Mouse (Mus musculus): Measurements from ENCODE around the gene B3gntl1. TPM values are rescaled to one million over a fixed set of nuclear protein-coding genes. Genes with fewer than 3 reads are reported as not detected.

B3gntl1 gene
- 2.1 TPM for polyA plus RNA-seq (2015; fragmentation: Illumina TruSeq; extraction: RNeasy Lipid Tissue Mini Kit (QIAGEN cat#74804); ENCODE audit: insufficient read depth, low read depth, low replicate concordance)

DNA sequence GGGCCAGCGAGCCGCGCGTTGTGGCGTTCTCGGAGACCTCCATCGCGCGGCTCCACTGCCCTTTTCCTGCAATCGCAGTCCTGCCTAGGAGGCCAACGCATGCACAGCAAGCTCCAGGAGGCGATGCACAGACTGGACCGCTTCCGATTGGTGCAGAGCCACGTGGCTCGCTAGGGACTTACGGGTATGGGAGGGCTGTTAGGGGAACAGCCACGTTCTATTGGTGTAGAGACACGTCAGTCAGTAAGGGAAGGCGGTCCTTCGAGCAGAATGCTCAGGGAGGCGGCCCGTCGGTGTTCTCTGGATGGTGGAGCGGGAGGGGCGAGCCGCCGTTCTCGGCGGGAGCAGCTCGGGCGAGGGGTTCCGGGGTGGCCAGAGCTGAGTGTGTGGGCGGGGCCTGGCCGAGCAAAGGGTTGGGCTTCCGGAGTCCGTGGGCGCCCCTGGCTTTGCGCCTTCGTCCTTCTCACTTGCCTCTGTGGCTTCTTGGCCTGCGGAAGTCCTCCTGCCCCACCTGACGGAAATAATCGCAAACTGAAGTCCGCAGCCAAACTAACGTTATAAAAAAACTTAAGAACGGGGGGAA is at the start of gene B3gntl1:
B3gntl1 (minus strand) TSS at position 164 of the 583 bp plus-strand sequence.

DNA sequence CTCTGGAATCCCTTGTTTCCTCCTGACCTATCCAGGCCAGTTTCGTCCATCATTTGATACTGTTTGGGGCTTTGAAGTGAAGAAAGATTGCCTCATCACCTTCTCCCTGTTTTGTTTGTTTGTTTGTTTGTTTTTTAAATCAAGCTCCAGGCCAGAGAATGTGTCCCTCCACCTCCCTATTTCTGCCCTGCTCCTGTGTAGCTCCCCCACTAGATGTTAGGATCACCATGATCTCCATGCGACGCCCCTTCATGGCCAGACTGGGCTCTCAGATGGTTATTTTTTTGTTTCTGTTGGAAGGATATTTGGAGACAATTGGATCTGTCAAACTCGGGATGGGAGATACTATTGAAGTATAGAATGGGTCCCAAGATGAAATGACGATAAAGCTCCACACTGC is 28.3 kb upstream of the B3gntl1 start, which contains the start of gene Metrnl:
Metrnl (plus strand) TSS at position 301 of the 400 bp plus-strand sequence.

Other genes starting within 250 kb of the B3gntl1 start
- gene Fn3k, start 238.2 kb downstream of the B3gntl1 start, polyA plus RNA-seq (2015; fragmentation: Illumina TruSeq; extraction: RNeasy Lipid Tissue Mini Kit (QIAGEN cat#74804); ENCODE audit: insufficient read depth, low read depth, low replicate concordance), result 5.2 TPM
- 11.4 TPM for gene Tbcd, start 221.2 kb downstream of the B3gntl1 start, polyA plus RNA-seq (2015; fragmentation: Illumina TruSeq; extraction: RNeasy Lipid Tissue Mini Kit (QIAGEN cat#74804); ENCODE audit: insufficient read depth, low read depth, low replicate concordance)
- gene Zfp750, start 153.8 kb downstream of the B3gntl1 start, polyA plus RNA-seq (2015; fragmentation: Illumina TruSeq; extraction: RNeasy Lipid Tissue Mini Kit (QIAGEN cat#74804); ENCODE audit: insufficient read depth, low read depth, low replicate concordance), result 1.1 TPM
- gene Metrnl, start 28.4 kb upstream of the B3gntl1 start, polyA plus RNA-seq (2015; fragmentation: Illumina TruSeq; extraction: RNeasy Lipid Tissue Mini Kit (QIAGEN cat#74804); ENCODE audit: insufficient read depth, low read depth, low replicate concordance), result 4.1 TPM
- gene Ptchd3, start 157.1 kb upstream of the B3gntl1 start, polyA plus RNA-seq (2015; fragmentation: Illumina TruSeq; extraction: RNeasy Lipid Tissue Mini Kit (QIAGEN cat#74804); ENCODE audit: insufficient read depth, low read depth, low replicate concordance), result not detected

All from pancreas, adult 10 weeks (tissue).